Mouse (Mus musculus): ENCODE data around the gene Gm11634.

DNA sequence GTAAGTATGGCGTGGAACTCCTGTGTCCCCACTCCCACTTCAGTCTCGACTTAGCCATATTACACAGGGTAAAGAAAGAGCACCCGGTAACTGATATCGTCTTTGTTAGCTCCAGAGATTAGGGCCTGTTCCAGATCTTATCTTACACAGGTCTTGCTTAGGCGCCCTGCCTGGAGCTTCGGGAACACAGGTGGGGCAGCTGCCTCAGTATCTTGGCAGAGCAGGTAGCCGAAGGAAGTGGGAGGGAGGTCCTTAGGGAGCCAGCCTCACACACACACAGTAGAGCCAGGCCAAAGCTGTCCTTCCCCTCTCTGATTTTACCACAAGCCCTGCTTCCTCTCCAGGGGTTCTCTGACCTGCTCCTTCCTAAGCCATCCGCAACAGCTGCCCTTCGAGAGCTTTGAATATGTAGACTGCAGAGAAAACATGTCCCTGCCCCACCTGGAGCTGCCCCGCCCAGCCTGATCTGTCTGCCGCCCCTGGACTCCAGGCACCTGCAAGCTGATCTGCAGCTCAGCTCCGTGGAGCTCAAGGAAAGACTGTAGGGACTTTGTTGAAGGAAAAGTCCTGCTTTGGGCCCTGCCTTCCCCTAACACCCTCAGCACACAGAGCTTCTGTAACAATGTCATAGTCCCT lies 8.9 kb downstream of the Gm11634 start:
- TF ChIP-seq CTCF (IDR thresholded peaks at IDR 0.05; ENCODE audit: borderline replicate concordance, extremely low read depth, insufficient read depth, insufficient read length): no peak
- TF ChIP-seq POLR2A (IDR thresholded peaks at IDR 0.05; ENCODE audit: borderline replicate concordance, extremely low read depth, insufficient read depth, insufficient read length, poor library complexity, severe bottlenecking): no peak
